Mouse (Mus musculus) limb, embryonic 11.5 days (tissue): ENCODE measurements around the gene Rin3. TPM values are rescaled to one million over a fixed set of nuclear protein-coding genes. Genes with fewer than 3 reads are reported as not detected.

Experiments used
- ATAC-seq: fragments of 200-750 bp; cut with Nextera tagmentation; 2 replicates; pipeline ENCODE4 v1.8.0; 2017; ENCODE audit warnings: low read depth; ENCODE audit not compliant: insufficient number of reproducible peaks, low FRiP score, low TSS enrichment
- DNase-seq: peaks from one replicate; pipeline ENCODE4 v3.0.0-alpha.2; 2015; ENCODE audit warnings: low spot score
- H3K27ac ChIP-seq: fragments of 300-500 bp; sonication (generic); replicated peaks from 2 replicates; pipeline ENCODE4 v1.5.1; 2014; ENCODE audit warnings: low read depth, mild to moderate bottlenecking, low read length
- H3K27me3 ChIP-seq: fragments of 300-500 bp; sonication (generic); 2 replicates; pipeline ENCODE4 v1.6.1; 2014; ENCODE audit warnings: mild to moderate bottlenecking, low read length, mixed read lengths; ENCODE audit not compliant: control insufficient read depth, insufficient read depth
- H3K36me3 ChIP-seq: fragments of 300-500 bp; sonication (generic); 2 replicates; pipeline ENCODE4 v1.6.1; 2014; ENCODE audit warnings: mild to moderate bottlenecking, low read length, moderate library complexity, mixed read lengths; ENCODE audit not compliant: control insufficient read depth, insufficient read depth
- H3K4me1 ChIP-seq: fragments of 300-500 bp; sonication (generic); 2 replicates; pipeline ENCODE4 v1.6.1; 2014; ENCODE audit warnings: low read length, mixed read lengths; ENCODE audit not compliant: control insufficient read depth, insufficient read depth
- H3K4me2 ChIP-seq: fragments of 300-500 bp; sonication (generic); 2 replicates; pipeline ENCODE4 v1.6.1; 2014; ENCODE audit warnings: low read depth, mild to moderate bottlenecking, moderate library complexity; ENCODE audit not compliant: severe bottlenecking
- H3K4me3 ChIP-seq: fragments of 300-500 bp; sonication (generic); 2 replicates; pipeline ENCODE4 v1.5.1; 2014; ENCODE audit warnings: low read depth, low read length
- H3K9ac ChIP-seq: fragments of 300-500 bp; sonication (generic); 2 replicates; pipeline ENCODE4 v1.6.1; 2014; ENCODE audit warnings: mild to moderate bottlenecking, low read length
- H3K9me3 ChIP-seq: fragments of 300-500 bp; sonication (generic); 2 replicates; pipeline ENCODE4 v1.6.1; 2016; ENCODE audit warnings: low read length; ENCODE audit not compliant: control insufficient read depth
- WGBS: fragments of 180-500 bp; shearing (Covaris S2); extraction: QIAGEN DNeasy Blood & Tissue Kit; methylation state at CpG from one replicate; pipeline ENCODE4 v1.1.7; 2014; 5-methylcytosine and 5-hydroxymethylcytosine counted together
- polyA plus RNA-seq: library from polyadenylated mRNA; unstranded; fragments of >200 nt; fragmentation: Nextera tagmentation; extraction: Ambion mirVana; gene quantifications from 2 replicates; pipeline ENCODE4 v1.2.1, GENCODE M21; 2014

Gene Rin3
- polyA plus RNA-seq, 1 experiment from 2014 or later: 4.2 TPM

GRCm38 (mm10) chr12:102390042-102390441, 107.2 kb downstream of the Rin3 start:
- no peaks in the 10 kb centered on the region for H3K9me3 ChIP-seq
- no peaks in the 10 kb centered on the region for H3K36me3 ChIP-seq
- 24% methylated on average over 8 of the region's 8 CpGs for WGBS
- H3K4me3 ChIP-seq: no peak overlapping the region
- no peaks in the 10 kb centered on the region for H3K27me3 ChIP-seq
- H3K4me2 ChIP-seq: 0 out of 2 replicates have a peak overlapping the region, but pooled peaks have one; percentile 10
- no peak overlapping the region for H3K9ac ChIP-seq
- no peak for DNase-seq
- no peak for ATAC-seq
- no peak overlapping the region for H3K27ac ChIP-seq
- H3K4me1 ChIP-seq: no peaks in the 10 kb centered on the region

DNA sequence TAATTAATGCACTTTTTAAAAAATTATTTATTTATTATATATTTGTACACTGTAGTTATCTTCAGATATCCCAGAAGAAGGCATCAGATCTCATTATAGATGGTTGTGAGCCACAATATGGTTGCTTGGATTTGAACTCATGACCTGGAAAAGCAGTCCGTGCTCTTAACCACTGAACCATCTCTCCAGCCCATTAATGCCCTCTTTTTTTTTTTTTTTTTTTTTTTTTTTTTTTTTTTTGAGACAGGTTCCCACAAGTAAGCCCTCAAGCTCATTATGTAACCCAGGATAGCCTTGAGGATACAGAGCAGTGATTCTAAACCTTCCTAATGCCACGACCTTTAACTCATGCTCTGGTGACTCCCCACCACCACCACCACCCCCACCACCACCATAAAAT, 108.3 kb downstream of the Rin3 start:
- no peak for ATAC-seq
- H3K4me3 ChIP-seq: no peak overlapping the region
- 91% methylated on average over 2 of the region's 2 CpGs for WGBS

DNA sequence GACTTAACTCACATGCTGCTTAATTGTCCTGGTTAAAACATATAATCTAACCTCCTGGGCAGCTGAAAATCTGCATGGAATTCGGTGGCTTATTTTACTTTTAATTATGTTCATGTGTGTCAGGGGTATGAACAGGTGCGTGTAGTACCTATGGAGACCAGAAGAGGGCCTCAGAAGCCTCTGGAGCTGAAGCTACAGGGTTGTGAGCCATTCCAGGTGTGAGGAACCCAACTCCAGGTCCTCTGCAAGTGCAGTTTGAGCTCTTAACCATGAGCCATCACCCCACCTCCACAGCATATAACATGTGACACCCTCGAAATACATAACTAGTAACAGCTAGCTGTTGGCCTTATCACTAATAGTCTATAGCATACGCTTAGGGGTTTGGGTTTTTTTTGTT, 109.1 kb downstream of the Rin3 start:
- H3K36me3 ChIP-seq: no peaks in the 10 kb centered on the region
- DNase-seq: peak; percentile 56

More for the DNA sequence above, 108.3 kb downstream of the Rin3 start:
- Histone ChIP-seq H3K27me3 (no peaks in the 10 kb centered on the region), H3K4me1 (no peaks in the 10 kb centered on the region), H3K4me2 (no peak overlapping the region), H3K9me3 (no peaks in the 10 kb centered on the region), H3K36me3 (no peaks in the 10 kb centered on the region), H3K27ac (no peak overlapping the region), H3K9ac (no peak overlapping the region)
- DNase-seq: no peak

DNA sequence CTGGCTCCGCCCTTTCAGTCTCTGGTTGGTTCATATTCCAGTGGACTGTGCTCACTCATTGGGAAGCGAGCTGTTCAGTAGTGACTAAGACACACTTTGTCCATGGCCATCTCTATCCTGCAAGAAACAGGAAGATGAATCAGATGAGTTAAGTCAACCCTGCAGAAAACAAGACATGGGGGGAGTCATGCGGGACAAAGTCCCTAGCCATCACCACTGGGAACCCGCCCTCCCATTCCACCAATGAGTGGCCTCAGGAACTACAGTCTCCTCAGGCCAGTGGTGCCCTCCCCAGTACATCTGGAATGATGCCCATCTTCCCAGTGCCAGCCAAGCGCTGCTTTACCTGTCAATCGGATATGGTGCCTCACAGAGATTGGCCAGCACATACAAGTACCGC, 111.6 kb downstream of the Rin3 start:
- ATAC-seq (no peak), DNase-seq (no peak)
- Histone ChIP-seq H3K27ac (no peak overlapping the region), H3K4me2 (no peak overlapping the region), H3K27me3 (no peaks in the 10 kb centered on the region), H3K4me3 (no peak overlapping the region), H3K4me1 (no peaks in the 10 kb centered on the region), H3K9me3 (no peaks in the 10 kb centered on the region), H3K9ac (no peak overlapping the region), H3K36me3 (no peaks in the 10 kb centered on the region)
- WGBS: 86% methylated on average over 7 of the region's 7 CpGs

More for the DNA sequence above, 109.1 kb downstream of the Rin3 start:
- no peak overlapping the region for H3K4me2 ChIP-seq
- no peak overlapping the region for H3K27ac ChIP-seq
- no peaks in the 10 kb centered on the region for H3K9me3 ChIP-seq
- 60% methylated on average over 4 of the region's 4 CpGs for WGBS
- no peak overlapping the region for H3K9ac ChIP-seq
- H3K4me1 ChIP-seq: no peaks in the 10 kb centered on the region
- H3K4me3 ChIP-seq: no peak overlapping the region
- no peak for ATAC-seq
- H3K27me3 ChIP-seq: no peaks in the 10 kb centered on the region

GRCm38 (mm10) chr12:102395537-102395936, 112.7 kb downstream of the Rin3 start:
- Histone ChIP-seq H3K9ac (no peak overlapping the region), H3K9me3 (no peaks in the 10 kb centered on the region), H3K36me3 (no peaks in the 10 kb centered on the region), H3K27ac (no peak overlapping the region), H3K4me2 (no peak overlapping the region), H3K27me3 (no peaks in the 10 kb centered on the region), H3K4me1 (no peaks in the 10 kb centered on the region), H3K4me3 (no peak overlapping the region)
- 83% methylated on average over 9 of the region's 9 CpGs for WGBS
- no peak for DNase-seq
- ATAC-seq: no peak

DNA sequence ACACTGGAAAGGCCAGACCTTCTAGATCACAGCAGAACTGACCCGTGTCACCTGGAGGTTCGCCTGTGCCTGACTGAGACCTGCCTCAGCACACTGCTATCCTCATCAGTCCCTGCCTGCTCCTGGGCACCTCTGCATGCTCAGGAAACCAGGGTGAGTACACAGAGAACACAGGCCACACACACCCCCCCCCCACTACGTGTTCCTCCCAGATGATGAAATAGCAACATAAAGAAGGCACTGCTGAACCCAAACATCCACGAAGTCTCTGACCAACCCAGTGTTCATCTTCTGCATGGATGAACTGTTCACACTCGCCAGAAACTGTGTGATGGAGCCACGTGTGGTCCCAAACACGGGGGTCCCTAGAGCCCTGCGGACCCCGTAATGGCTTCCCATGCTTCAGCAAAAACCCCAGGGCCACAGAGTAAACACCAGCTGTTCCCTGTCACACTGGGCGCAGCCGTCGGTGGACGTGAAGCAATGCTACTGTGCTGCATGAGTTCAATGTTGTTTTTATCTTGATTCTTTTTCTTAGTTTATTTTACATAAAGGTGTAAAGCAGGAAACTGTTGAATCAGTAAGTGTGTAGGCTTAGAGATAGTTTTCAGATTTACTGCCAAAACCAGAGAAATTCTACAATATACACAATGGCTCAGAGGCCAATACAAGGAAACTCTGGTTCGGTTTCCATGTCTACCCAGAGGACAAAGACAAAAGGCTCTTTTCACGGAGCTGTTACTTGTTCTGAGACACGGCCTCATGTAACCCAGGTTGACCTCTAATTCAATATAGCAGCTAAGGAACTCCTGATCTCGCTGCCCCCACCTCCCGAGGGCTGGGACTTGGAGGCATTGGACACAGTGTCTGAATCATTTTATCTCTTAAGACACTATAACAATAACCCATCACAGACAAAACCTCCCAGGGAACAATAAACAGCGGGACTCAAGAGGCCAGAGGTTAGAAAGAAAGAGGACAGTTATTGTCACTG, 113.4 kb downstream of the Rin3 start:
- WGBS: 85% methylated on average over 19 of the region's 19 CpGs
- Histone ChIP-seq H3K27ac (no peak overlapping the region), H3K4me3 (no peak overlapping the region), H3K9me3 (no peaks in the 10 kb centered on the region), H3K27me3 (no peaks in the 10 kb centered on the region), H3K36me3 (no peaks in the 10 kb centered on the region), H3K4me2 (no peak overlapping the region), H3K9ac (no peak overlapping the region), H3K4me1 (no peaks in the 10 kb centered on the region)
- ATAC-seq (no peak), DNase-seq (no peak)

DNA sequence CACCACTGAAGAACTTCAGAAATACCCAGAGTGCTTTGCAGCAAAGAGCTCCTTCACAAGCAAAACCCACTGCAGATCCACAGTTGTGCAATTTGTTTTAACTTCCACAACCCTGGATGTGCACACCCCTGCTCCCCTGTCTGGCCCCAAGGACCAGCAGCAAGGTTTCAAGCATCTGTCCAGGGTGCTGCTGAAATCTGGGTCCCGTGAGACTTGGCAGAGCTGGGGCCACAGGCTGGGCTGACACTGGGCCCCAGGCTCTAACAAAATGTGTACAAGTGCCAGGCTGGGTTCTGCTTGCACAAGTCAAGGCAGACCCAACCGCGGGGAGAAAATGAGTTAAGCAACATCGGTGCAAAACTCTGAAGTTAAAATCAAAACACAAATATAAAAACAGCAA, 115.7 kb downstream of the Rin3 start:
- H3K9me3 ChIP-seq: no peaks in the 10 kb centered on the region
- no peaks in the 10 kb centered on the region for H3K27me3 ChIP-seq
- H3K36me3 ChIP-seq: no peaks in the 10 kb centered on the region
- ATAC-seq: no peak
- no peak overlapping the region for H3K4me2 ChIP-seq
- no peak overlapping the region for H3K9ac ChIP-seq
- no peak for DNase-seq
- WGBS: 88% methylated on average over 4 of the region's 4 CpGs
- no peak overlapping the region for H3K4me3 ChIP-seq
- H3K4me1 ChIP-seq: no peaks in the 10 kb centered on the region
- no peak overlapping the region for H3K27ac ChIP-seq

GRCm38 (mm10) chr12:102413171-102413570, 130.3 kb downstream of the Rin3 start:
- no peak for ATAC-seq

More at GRCm38 (mm10) chr12:102413171-102413570, 130.3 kb downstream of the Rin3 start:
- Histone ChIP-seq H3K4me1 (no peaks in the 10 kb centered on the region), H3K27me3 (no peaks in the 10 kb centered on the region), H3K27ac (no peak overlapping the region), H3K4me2 (no peak overlapping the region), H3K9ac (no peak overlapping the region), H3K4me3 (no peak overlapping the region), H3K9me3 (no peaks in the 10 kb centered on the region), H3K36me3 (no peaks in the 10 kb centered on the region)
- DNase-seq: no peak
- 95% methylated on average over 13 of the region's 13 CpGs for WGBS
